Mouse (Mus musculus) urinary bladder, postnatal 14 days (tissue): ENCODE data around the gene Nudt1.
"Not testable (repeated sequence)": the region's sequence is repeated elsewhere in the genome, so short reads cannot be mapped to it uniquely, and the experiment has no call there.

Experiments
- DNase-seq: peaks from one replicate; pipeline ENCODE4 v3.0.0; 2021; ENCODE audit warnings: low spot score

Gene Nudt1

GRCm38 (mm10) chr5:140342880-140343279 lies 21.4 kb downstream of the Nudt1 start:
- DNase-seq = no peak

- DNase-seq = no peak
Measured at GRCm38 (mm10) chr5:140345244-140345643, 23.8 kb downstream of the Nudt1 start.

GRCm38 (mm10) chr5:140346050-140346449 lies 24.6 kb downstream of the Nudt1 start:
- DNase-seq = no peak

- no peak for DNase-seq
Measured at GRCm38 (mm10) chr5:140349882-140350281, 28.4 kb downstream of the Nudt1 start.

GRCm38 (mm10) chr5:140350731-140351497 lies 29.5 kb downstream of the Nudt1 start:
- no peak for DNase-seq

- no peak for DNase-seq
Measured at GRCm38 (mm10) chr5:140352352-140352751, 30.9 kb downstream of the Nudt1 start.

GRCm38 (mm10) chr5:140355934-140356333 lies 34.5 kb downstream of the Nudt1 start:
- no peak for DNase-seq

- no peak for DNase-seq
Measured at GRCm38 (mm10) chr5:140357466-140357865, 36.0 kb downstream of the Nudt1 start.

GRCm38 (mm10) chr5:140359930-140360674 lies 38.6 kb downstream of the Nudt1 start:
- DNase-seq = no peak

- no peak for DNase-seq
Measured at GRCm38 (mm10) chr5:140364415-140364814, 43.0 kb downstream of the Nudt1 start.

- DNase-seq = not testable (repeated sequence)
Measured at GRCm38 (mm10) chr5:140368126-140368525, 46.7 kb downstream of the Nudt1 start.

GRCm38 (mm10) chr5:140368926-140369325 lies 47.5 kb downstream of the Nudt1 start:
- peak; percentile 70 for DNase-seq

- DNase-seq = no peak
Measured at GRCm38 (mm10) chr5:140369466-140369865, 48.0 kb downstream of the Nudt1 start.

- DNase-seq = no peak
Measured at GRCm38 (mm10) chr5:140370446-140371254, 49.2 kb downstream of the Nudt1 start.

GRCm38 (mm10) chr5:140371671-140372070 lies 50.2 kb downstream of the Nudt1 start:
- no peak for DNase-seq

GRCm38 (mm10) chr5:140373711-140374110 lies 52.3 kb downstream of the Nudt1 start:
- no peak for DNase-seq

GRCm38 (mm10) chr5:140374226-140374625 lies 52.8 kb downstream of the Nudt1 start:
- no peak for DNase-seq

GRCm38 (mm10) chr5:140375249-140375829 lies 53.9 kb downstream of the Nudt1 start:
- DNase-seq = no peak

- DNase-seq = no peak
Measured at GRCm38 (mm10) chr5:140378121-140378853, 56.8 kb downstream of the Nudt1 start.

GRCm38 (mm10) chr5:140379299-140379698 lies 57.8 kb downstream of the Nudt1 start:
- no peak for DNase-seq

- DNase-seq = no peak
Measured at GRCm38 (mm10) chr5:140381156-140381555, 59.7 kb downstream of the Nudt1 start.
